Mouse (Mus musculus) adrenal gland, adult 18-20 months (tissue): ENCODE results near the gene Olfr703. TPM values are rescaled to one million over a fixed set of nuclear protein-coding genes. Genes with fewer than 3 reads are reported as not detected.

Source experiments
- DNase-seq, 2 experiments: peaks; one replicate each; pipeline ENCODE4 v3.0.0; 2021 to 2022; ENCODE audit warnings: low spot score in 2 of 2
- long read RNA-seq, 2 experiments: library from polyadenylated mRNA; stranded (forward); transcript quantifications; one replicate each; pipeline ENCODE4 v2.0.0; 2021
- total RNA-seq, 2 experiments: library from RNA; stranded (reverse); gene quantifications; 1 replicate in 1 of 2; 2 replicates in 1 of 2; pipeline ENCODE4 v1.2.3; 2021

Olfr703 gene
- not detected for total RNA-seq
- long read RNA-seq, experiment 1: 0 reads
- long read RNA-seq, experiment 2: 0 reads

DNA sequence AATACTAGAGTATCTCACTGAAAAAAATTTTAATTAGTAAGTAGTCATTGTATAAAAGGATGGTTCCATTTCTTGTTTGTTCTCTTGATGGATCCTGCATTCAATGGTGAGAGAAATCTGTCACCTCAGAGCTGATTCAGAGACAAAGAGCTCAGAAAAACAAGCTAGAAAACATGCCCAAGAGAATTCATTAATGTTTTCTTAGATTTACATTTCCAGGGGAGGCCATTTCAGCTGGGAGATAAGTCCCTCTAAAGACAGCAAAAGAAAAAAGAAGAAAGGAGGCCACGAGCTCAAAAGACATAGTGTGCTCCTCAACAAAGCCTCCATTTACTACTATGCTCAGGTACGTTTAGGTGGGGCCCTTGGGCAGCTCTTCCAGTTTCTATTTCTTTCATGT is at the start of gene Olfr703:
TSS of gene Olfr703 (plus strand) at position 301 of the 400 bp plus-strand sequence.
- DNase-seq: no peak

DNA sequence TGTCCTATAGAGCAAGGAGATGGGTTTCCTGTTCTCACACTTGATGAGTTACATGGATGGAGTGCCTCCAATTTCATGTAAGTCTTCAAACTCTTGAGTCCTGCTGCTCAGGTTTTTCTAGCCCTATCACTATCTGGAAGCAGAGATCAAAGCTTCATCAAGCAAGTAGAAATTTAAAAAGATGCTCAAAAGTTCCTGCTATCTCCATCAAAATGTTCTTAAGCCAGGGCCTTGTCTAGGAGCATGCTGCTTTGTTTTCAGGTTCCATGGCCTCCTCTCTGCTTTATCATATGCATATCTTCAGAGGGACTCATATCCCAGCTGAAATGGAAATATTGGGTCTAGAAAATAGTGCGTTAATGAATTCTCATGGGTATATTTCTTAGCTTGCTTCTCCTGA is 34.4 kb upstream of the Olfr703 start, which contains the start of gene Olfr700:
TSS of gene Olfr700 (minus strand) at position 101 of the 400 bp plus-strand sequence.
- no peak for DNase-seq

DNA sequence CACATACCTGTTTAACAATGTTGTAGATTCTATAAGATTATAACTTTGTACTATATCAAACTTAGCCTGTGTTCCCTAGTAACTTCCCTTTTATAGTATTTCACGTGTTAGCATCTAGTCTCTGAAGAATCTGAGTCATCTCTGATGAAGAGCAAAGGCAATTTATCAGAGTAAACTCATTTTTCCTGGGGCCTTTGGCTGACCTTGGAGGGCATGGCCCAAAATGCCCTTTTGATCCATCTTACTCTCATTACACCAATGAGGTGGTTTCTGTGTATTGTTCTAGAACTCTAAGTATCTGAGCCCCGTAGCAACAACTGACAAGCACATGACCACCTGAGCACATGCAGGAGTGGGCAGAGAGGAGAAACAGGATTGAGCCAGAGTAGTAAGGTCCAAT is 29.3 kb upstream of the Olfr703 start, which contains the start of gene Olfr701:
TSS of gene Olfr701 (plus strand) at position 301 of the 400 bp plus-strand sequence.
- DNase-seq: no peak

DNA sequence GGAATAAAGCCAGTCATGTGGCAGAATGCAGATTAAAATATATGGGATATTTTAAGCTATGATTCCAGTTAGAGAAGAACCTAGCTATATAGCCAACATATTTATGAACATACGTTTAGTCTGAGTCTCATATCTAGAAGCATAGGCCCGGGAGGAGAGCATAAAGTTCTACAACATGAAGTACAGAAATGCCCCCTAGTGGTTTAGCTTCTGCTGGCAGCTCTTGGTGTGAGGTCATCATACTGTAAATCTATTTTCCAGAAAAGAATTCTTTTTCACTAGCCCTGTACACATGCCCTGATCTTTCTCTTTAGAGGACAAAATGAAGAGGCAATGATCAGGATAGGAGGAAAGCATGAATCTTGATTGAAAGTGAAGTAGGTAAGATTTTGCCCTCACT is 27.4 kb upstream of the Olfr703 start:
- DNase-seq: no peak

DNA sequence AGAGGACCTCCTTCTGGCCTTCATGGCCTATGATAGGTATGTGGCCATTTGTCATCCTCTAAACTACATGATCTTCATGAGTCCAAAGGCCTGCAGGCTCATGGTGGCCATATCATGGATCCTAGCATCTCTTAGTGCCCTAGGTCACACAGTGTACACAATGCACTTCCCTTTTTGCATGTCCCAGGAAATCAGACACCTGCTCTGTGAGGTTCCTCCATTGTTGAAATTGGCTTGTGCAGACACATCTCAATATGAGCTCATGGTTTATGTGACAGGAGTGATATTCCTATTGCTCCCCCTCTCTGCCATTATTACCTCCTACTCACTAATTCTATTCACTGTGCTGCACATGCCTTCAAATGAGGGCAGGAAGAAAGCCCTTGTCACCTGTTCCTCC is 24.7 kb upstream of the Olfr703 start:
- DNase-seq: no peak

DNA sequence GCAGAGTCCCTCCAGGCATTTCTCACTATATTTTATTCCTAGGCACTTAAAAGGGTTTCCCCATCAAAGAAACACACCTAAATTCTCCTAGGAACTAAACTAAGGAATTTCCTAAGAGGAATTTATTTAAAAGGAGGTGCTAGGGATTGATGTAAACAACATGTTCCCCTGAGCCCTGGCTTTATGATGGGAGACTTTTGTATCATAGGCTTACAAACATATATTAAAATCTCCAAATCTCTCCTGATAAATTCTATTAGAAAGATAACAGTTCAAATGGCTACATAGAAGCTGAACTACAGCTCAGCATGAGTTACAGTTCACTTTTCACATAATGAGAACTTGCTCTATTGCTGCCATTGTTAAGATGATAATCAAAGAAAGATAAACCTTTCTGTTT is 9.4 kb upstream of the Olfr703 start, which contains the start of gene Olfr702:
TSS of gene Olfr702 (minus strand) at position 101 of the 400 bp plus-strand sequence.
- DNase-seq: no peak

DNA sequence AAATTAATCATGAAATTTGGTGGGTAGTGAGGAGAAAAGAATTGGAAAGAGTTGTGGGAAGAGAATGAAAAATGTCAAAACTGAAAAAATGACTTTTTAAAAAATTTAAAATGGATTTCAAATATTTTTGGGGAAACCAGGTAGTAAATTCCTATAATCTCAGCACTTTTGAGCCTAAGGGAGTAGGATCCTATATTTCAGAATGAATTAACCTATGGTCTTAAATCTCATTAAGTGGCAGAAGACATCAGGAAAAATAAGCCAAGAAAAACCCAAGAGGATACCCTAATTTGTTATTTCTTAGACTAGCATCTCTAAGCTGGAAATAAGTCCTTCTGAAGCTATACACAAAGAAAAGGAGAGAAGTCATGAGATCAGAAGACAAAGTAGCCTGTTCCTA is 19.7 kb downstream of the Olfr703 start, which contains the start of gene Olfr704:
TSS of gene Olfr704 (plus strand) at position 301 of the 400 bp plus-strand sequence.
- no peak for DNase-seq

DNA sequence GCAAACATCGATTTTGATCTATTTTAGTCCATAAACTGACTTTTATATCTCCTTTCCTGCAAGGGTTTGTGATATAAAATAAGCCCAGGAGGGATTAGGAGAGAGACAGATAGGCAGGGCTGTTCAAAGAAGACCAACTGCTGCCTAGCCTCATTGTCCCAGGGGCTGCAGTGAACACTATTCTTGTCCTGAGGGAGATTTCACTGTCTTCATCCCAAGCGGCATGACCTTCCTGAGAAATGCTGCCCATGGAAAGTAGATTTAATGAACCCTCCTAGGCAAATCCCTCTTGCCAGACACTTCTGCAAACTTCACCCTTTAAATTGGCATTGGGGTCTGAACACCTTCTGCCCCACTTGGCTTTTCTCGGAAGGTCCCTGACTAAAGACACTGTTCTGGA is 33.6 kb downstream of the Olfr703 start, which contains the start of gene Olfr705:
TSS of gene Olfr705 (minus strand) at position 101 of the 400 bp plus-strand sequence.
- no peak for DNase-seq

DNA sequence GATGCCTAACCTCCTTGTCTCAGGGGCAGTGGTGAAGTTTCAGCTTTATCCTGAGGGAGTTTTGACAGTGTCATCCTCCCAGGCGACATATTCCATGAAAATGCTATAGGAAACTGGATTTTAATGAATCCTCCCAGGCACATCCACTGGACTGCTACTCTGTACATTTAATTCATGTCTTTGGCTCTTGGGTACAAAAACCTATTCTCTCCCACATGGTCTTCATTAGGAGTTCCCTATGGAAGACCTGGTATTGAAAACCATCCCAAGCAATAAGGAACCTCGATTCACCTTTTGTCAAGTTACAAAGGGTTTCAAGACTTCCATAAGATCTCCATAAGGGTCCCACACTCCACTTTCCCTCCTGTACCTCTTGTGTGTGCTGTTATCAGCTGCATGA is 44.9 kb downstream of the Olfr703 start, which contains the start of gene Olfr706:
TSS of gene Olfr706 (minus strand) at position 101 of the 400 bp plus-strand sequence.
- no peak for DNase-seq

Other genes starting within 250 kb of the Olfr703 start
- gene Olfr693, start 162.8 kb upstream of the Olfr703 start, total RNA-seq: not detected
- gene Olfr694, start 151.5 kb upstream of the Olfr703 start, total RNA-seq: not detected
- not detected for gene Olfr695, start 127.0 kb upstream of the Olfr703 start, total RNA-seq
- not detected for gene Olfr697, start 100.9 kb upstream of the Olfr703 start, total RNA-seq
- gene Olfr698, start 88.0 kb upstream of the Olfr703 start, total RNA-seq: not detected
- not detected for gene Olfr699, start 50.2 kb upstream of the Olfr703 start, total RNA-seq
- not detected for gene Olfr700, start 34.5 kb upstream of the Olfr703 start, total RNA-seq
- not detected for gene Olfr701, start 29.2 kb upstream of the Olfr703 start, total RNA-seq
- not detected for gene Olfr702, start 9.5 kb upstream of the Olfr703 start, total RNA-seq
- not detected for gene Olfr704, start 19.8 kb downstream of the Olfr703 start, total RNA-seq
- not detected for gene Olfr705, start 33.5 kb downstream of the Olfr703 start, total RNA-seq
- gene Olfr706, start 44.8 kb downstream of the Olfr703 start, total RNA-seq: not detected
- gene Olfr707, start 57.9 kb downstream of the Olfr703 start, total RNA-seq: not detected
- not detected for gene Olfr1532-ps1, start 64.6 kb downstream of the Olfr703 start, total RNA-seq
- gene Olfr709-ps1, start 88.9 kb downstream of the Olfr703 start, total RNA-seq: under 1 TPM in 1 of 2 experiments, not detected in 1; 0.07 TPM
- not detected for gene Olfr710, start 105.0 kb downstream of the Olfr703 start, total RNA-seq
- gene Olfr6, start 120.6 kb downstream of the Olfr703 start, total RNA-seq: not detected
- gene Olfr711, start 132.1 kb downstream of the Olfr703 start, total RNA-seq: not detected
- not detected for gene Olfr2, start 162.7 kb downstream of the Olfr703 start, total RNA-seq
- not detected for gene Olfr713, start 187.8 kb downstream of the Olfr703 start, total RNA-seq
- gene Olfr714, start 227.6 kb downstream of the Olfr703 start, total RNA-seq: not detected
- gene Olfr17, start 249.9 kb downstream of the Olfr703 start, total RNA-seq: not detected